In genomic region chr17:35813653-35814052, GRCm38 (mm10) we compare ENCODE assay signal across 8 mouse cellular contexts. TPM values are rescaled to one million over a fixed set of nuclear protein-coding genes. Genes with fewer than 3 reads are reported as not detected.
DNase-seq lines count a peak whose midpoint lies in the region; ATAC-seq and TF ChIP-seq lines count a peak whose summit lies in the region.

No protein-coding gene starts in this region.

- peak overlapping the region; percentile 51 for H3K27ac ChIP-seq in hindbrain, postnatal 0 days
- H3K27ac ChIP-seq in hindbrain, embryonic 13.5 days, result no peak overlapping the region
- peak overlapping the region; percentile 92 for H3K27ac ChIP-seq in bone marrow macrophage, adult 2 months (ENCODE audit: insufficient read depth, low read depth, low read length)
- peak overlapping the region; percentile 97 for H3K27ac ChIP-seq in lung, postnatal 0 days (ENCODE audit: low read length)
- H3K27ac ChIP-seq in midbrain, embryonic 10.5 days (replicated peaks), result no peak overlapping the region

- no peaks in the 10 kb centered on the region for H3K27me3 ChIP-seq in hindbrain, postnatal 0 days (ENCODE audit: insufficient read depth, low read length)
- H3K27me3 ChIP-seq in hindbrain, embryonic 13.5 days, result peaks cover 3% of the 10 kb centered on the region; the same call in 1 of the 2 replicates
- H3K27me3 ChIP-seq in lung, postnatal 0 days (replicated peaks; ENCODE audit: insufficient read depth, low read length), result no peaks in the 10 kb centered on the region
- H3K27me3 ChIP-seq in midbrain, embryonic 10.5 days (ENCODE audit: low read depth, poor library complexity, severe bottlenecking), result peaks cover 19% of the 10 kb centered on the region

- ATAC-seq in hindbrain, postnatal 0 days, result no peak; the same call in 1 of the 2 replicates
- no peak for ATAC-seq in hindbrain, embryonic 13.5 days (ENCODE audit: low FRiP score)
- peak; percentile 62 for ATAC-seq in lung, postnatal 0 days

- no peaks in the 10 kb centered on the region for H3K9me3 ChIP-seq in hindbrain, postnatal 0 days (ENCODE audit: low read length)
- no peaks in the 10 kb centered on the region for H3K9me3 ChIP-seq in hindbrain, embryonic 13.5 days
- H3K9me3 ChIP-seq in lung, postnatal 0 days (ENCODE audit: low read length), result no peaks in the 10 kb centered on the region
- H3K9me3 ChIP-seq in midbrain, embryonic 10.5 days (replicated peaks), result no peaks in the 10 kb centered on the region

- WGBS in hindbrain, postnatal 0 days, result 73% methylated on average over 7 of the region's 7 CpGs
- 85% methylated on average over 7 of the region's 7 CpGs for WGBS in hindbrain, embryonic 13.5 days
- 35% methylated on average over 7 of the region's 7 CpGs for WGBS in lung, postnatal 0 days
- WGBS in midbrain, embryonic 10.5 days, result 88% methylated on average over 7 of the region's 7 CpGs

- TF ChIP-seq CTCF in hindbrain, postnatal 0 days (IDR thresholded peaks at IDR 0.05; ENCODE audit: low read depth), result no peak
- TF ChIP-seq CTCF in bone marrow macrophage, adult 2 months (IDR thresholded peaks at IDR 0.05; ENCODE audit: low read depth, low read length), result no peak
- no peak for TF ChIP-seq CTCF in lung, postnatal 0 days (IDR thresholded peaks at IDR 0.05)

- no peak for TF ChIP-seq EP300 in lung, postnatal 0 days (IDR thresholded peaks at IDR 0.05)

- no peaks in the 10 kb centered on the region for H3K36me3 ChIP-seq in hindbrain, postnatal 0 days (ENCODE audit: insufficient read depth, low read length)
- H3K36me3 ChIP-seq in hindbrain, embryonic 13.5 days, result no peaks in the 10 kb centered on the region
- H3K36me3 ChIP-seq in lung, postnatal 0 days (ENCODE audit: insufficient read depth, low read length), result no peaks in the 10 kb centered on the region
- H3K36me3 ChIP-seq in midbrain, embryonic 10.5 days, result no peaks in the 10 kb centered on the region

- no peak overlapping the region for H3K4me3 ChIP-seq in hindbrain, postnatal 0 days (ENCODE audit: low read length)
- H3K4me3 ChIP-seq in hindbrain, embryonic 13.5 days, result no peak overlapping the region
- H3K4me3 ChIP-seq in bone marrow macrophage, adult 2 months (ENCODE audit: insufficient read depth, low read length), result peak overlapping the region; percentile 8; the same call in 1 of the 2 replicates
- H3K4me3 ChIP-seq in lung, postnatal 0 days (ENCODE audit: low read depth, low read length), result no peak overlapping the region
- H3K4me3 ChIP-seq in midbrain, embryonic 10.5 days, result no peak overlapping the region

- H3K9ac ChIP-seq in hindbrain, postnatal 0 days (replicated peaks; ENCODE audit: low read length), result no peak overlapping the region
- H3K9ac ChIP-seq in hindbrain, embryonic 13.5 days, result no peak overlapping the region
- H3K9ac ChIP-seq in lung, postnatal 0 days (replicated peaks; ENCODE audit: low read depth), result no peak overlapping the region

- no peak overlapping the region for H3K4me2 ChIP-seq in hindbrain, postnatal 0 days (ENCODE audit: low read depth, low read length)
- no peak overlapping the region for H3K4me2 ChIP-seq in hindbrain, embryonic 13.5 days
- no peak overlapping the region for H3K4me2 ChIP-seq in lung, postnatal 0 days (replicated peaks; ENCODE audit: low read depth, low read length)

- H3K4me1 ChIP-seq in hindbrain, postnatal 0 days (ENCODE audit: insufficient read depth, low read length), result 0 out of 2 replicates have a peak, but pooled peaks cover 4% of the 10 kb centered on the region
- peaks cover 11% of the 10 kb centered on the region for H3K4me1 ChIP-seq in hindbrain, embryonic 13.5 days (replicated peaks)
- H3K4me1 ChIP-seq in bone marrow macrophage, adult 2 months (ENCODE audit: control insufficient read depth, insufficient read depth, low read length), result peaks cover 59% of the 10 kb centered on the region
- H3K4me1 ChIP-seq in lung, postnatal 0 days (ENCODE audit: insufficient read depth, low read depth, low read length), result peaks cover 40% of the 10 kb centered on the region
- no peaks in the 10 kb centered on the region for H3K4me1 ChIP-seq in midbrain, embryonic 10.5 days

- no peak for DNase-seq in hindbrain, postnatal 0 days (ENCODE audit: low spot score)
- peak; percentile 45 for DNase-seq in CD4-positive helper T cell, adult 2 months (ENCODE audit: low read depth, low spot score)
- peak; percentile 79 for DNase-seq in lung, postnatal 0 days (ENCODE audit: low spot score)
- DNase-seq in retina, postnatal 1 day, result no peak
- DNase-seq in adrenal gland, postnatal 36 days, result no peak
- DNase-seq in midbrain, embryonic 10.5 days (ENCODE audit: low spot score), result no peak

- TF ChIP-seq POLR2A in bone marrow macrophage, adult 2 months (IDR thresholded peaks at IDR 0.05; ENCODE audit: borderline replicate concordance, low read depth, low read length), result no peak

RNA-seq across cellular contexts. Expression of gene Ier3, which starts 7.8 kb away (rescaled TPM):
- total RNA-seq in hindbrain, postnatal 0 days (2014; rRNA removed), result 13.7 and 19.4 TPM in 2 replicates
- polyA plus RNA-seq in hindbrain, postnatal 0 days (2015; fragmentation: Nextera tagmentation; extraction: Ambion mirVana), result 18.3 and 19.4 TPM in 2 replicates
- 8.2 and 9.2 TPM in 2 replicates for polyA plus RNA-seq in hindbrain, embryonic 13.5 days (2015; fragmentation: Nextera tagmentation; extraction: Ambion mirVana)
- 40.6 and 46.7 TPM in 2 replicates for polyA plus RNA-seq in bone marrow macrophage, adult 2 months (2012; ENCODE audit: insufficient read depth, insufficient read length, missing spikeins)
- polyA plus RNA-seq in lung, postnatal 0 days (2015; fragmentation: Nextera tagmentation; extraction: Ambion mirVana), result 205 and 234 TPM in 2 replicates
- total RNA-seq in adrenal gland, postnatal 36 days (2021), result 10 to 100 TPM; 19.2 to 36.5 TPM
- 3.0 and 3.7 TPM in 2 replicates for polyA plus RNA-seq in midbrain, embryonic 10.5 days (2016; fragmentation: Nextera tagmentation; extraction: Ambion mirVana)

RNA-seq across cellular contexts. Expression of gene Flot1, which starts 9.4 kb away (rescaled TPM):
- 94.1 and 142 TPM in 2 replicates for total RNA-seq in hindbrain, postnatal 0 days (2014; rRNA removed)
- 162 TPM in 2 replicates for polyA plus RNA-seq in hindbrain, postnatal 0 days (2015; fragmentation: Nextera tagmentation; extraction: Ambion mirVana)
- polyA plus RNA-seq in hindbrain, embryonic 13.5 days (2015; fragmentation: Nextera tagmentation; extraction: Ambion mirVana), result 75.2 and 78.8 TPM in 2 replicates
- 52.7 and 69.3 TPM in 2 replicates for polyA plus RNA-seq in bone marrow macrophage, adult 2 months (2012; ENCODE audit: insufficient read depth, insufficient read length, missing spikeins)
- 106 and 117 TPM in 2 replicates for polyA plus RNA-seq in lung, postnatal 0 days (2015; fragmentation: Nextera tagmentation; extraction: Ambion mirVana)
- total RNA-seq in adrenal gland, postnatal 36 days (2021), result 10 to 100 TPM; 60.5 to 73.4 TPM
- polyA plus RNA-seq in midbrain, embryonic 10.5 days (2016; fragmentation: Nextera tagmentation; extraction: Ambion mirVana), result 54.8 and 59.3 TPM in 2 replicates

RNA-seq across cellular contexts. Expression of gene Tubb5, which starts 24.5 kb away (rescaled TPM):
- total RNA-seq in hindbrain, postnatal 0 days (2014; rRNA removed), result 3,311 and 3,326 TPM in 2 replicates
- 1,502 and 1,606 TPM in 2 replicates for polyA plus RNA-seq in hindbrain, postnatal 0 days (2015; fragmentation: Nextera tagmentation; extraction: Ambion mirVana)
- 1,714 and 1,822 TPM in 2 replicates for polyA plus RNA-seq in hindbrain, embryonic 13.5 days (2015; fragmentation: Nextera tagmentation; extraction: Ambion mirVana)
- polyA plus RNA-seq in bone marrow macrophage, adult 2 months (2012; ENCODE audit: insufficient read depth, insufficient read length, missing spikeins), result 481 and 519 TPM in 2 replicates
- 292 and 298 TPM in 2 replicates for polyA plus RNA-seq in lung, postnatal 0 days (2015; fragmentation: Nextera tagmentation; extraction: Ambion mirVana)
- total RNA-seq in adrenal gland, postnatal 36 days (2021), result 100 to 1,000 TPM; 188 to 218 TPM
- polyA plus RNA-seq in midbrain, embryonic 10.5 days (2016; fragmentation: Nextera tagmentation; extraction: Ambion mirVana), result 1,574 and 1,617 TPM in 2 replicates

RNA-seq across cellular contexts. Expression of gene Mdc1, which starts 27.7 kb away (rescaled TPM):
- total RNA-seq in hindbrain, postnatal 0 days (2014; rRNA removed), result 14.7 and 26.7 TPM in 2 replicates
- 3.9 and 4.1 TPM in 2 replicates for polyA plus RNA-seq in hindbrain, postnatal 0 days (2015; fragmentation: Nextera tagmentation; extraction: Ambion mirVana)
- 11.0 and 11.3 TPM in 2 replicates for polyA plus RNA-seq in hindbrain, embryonic 13.5 days (2015; fragmentation: Nextera tagmentation; extraction: Ambion mirVana)
- 16.1 and 17.7 TPM in 2 replicates for polyA plus RNA-seq in bone marrow macrophage, adult 2 months (2012; ENCODE audit: insufficient read depth, insufficient read length, missing spikeins)
- 2.8 and 3.1 TPM in 2 replicates for polyA plus RNA-seq in lung, postnatal 0 days (2015; fragmentation: Nextera tagmentation; extraction: Ambion mirVana)
- 10 to 100 TPM; 18.3 to 18.7 TPM for total RNA-seq in adrenal gland, postnatal 36 days (2021)
- polyA plus RNA-seq in midbrain, embryonic 10.5 days (2016; fragmentation: Nextera tagmentation; extraction: Ambion mirVana), result 21.1 and 21.7 TPM in 2 replicates

RNA-seq across cellular contexts. Expression of gene Nrm, which starts 47.5 kb away (rescaled TPM):
- 14.7 and 27.2 TPM in 2 replicates for total RNA-seq in hindbrain, postnatal 0 days (2014; rRNA removed)
- polyA plus RNA-seq in hindbrain, postnatal 0 days (2015; fragmentation: Nextera tagmentation; extraction: Ambion mirVana), result 24.6 and 25.7 TPM in 2 replicates
- 26.4 and 26.9 TPM in 2 replicates for polyA plus RNA-seq in hindbrain, embryonic 13.5 days (2015; fragmentation: Nextera tagmentation; extraction: Ambion mirVana)
- polyA plus RNA-seq in bone marrow macrophage, adult 2 months (2012; ENCODE audit: insufficient read depth, insufficient read length, missing spikeins), result 31.7 and 33.1 TPM in 2 replicates
- 21.4 and 22.9 TPM in 2 replicates for polyA plus RNA-seq in lung, postnatal 0 days (2015; fragmentation: Nextera tagmentation; extraction: Ambion mirVana)
- 1 to 10 TPM; 6.7 to 7.5 TPM for total RNA-seq in adrenal gland, postnatal 36 days (2021)
- polyA plus RNA-seq in midbrain, embryonic 10.5 days (2016; fragmentation: Nextera tagmentation; extraction: Ambion mirVana), result 80.0 and 84.5 TPM in 2 replicates

Comparison
In these comparisons a context has a peak if more than half of its experiments do, and no peak if none do; other contexts are left out.
1. H3K27ac ChIP-seq: peak in hindbrain, postnatal 0 days (single experiment), bone marrow macrophage, adult 2 months (single experiment) and lung, postnatal 0 days (single experiment); none in hindbrain, embryonic 13.5 days (single experiment) and midbrain, embryonic 10.5 days (single experiment).
2. DNase-seq: peak in CD4-positive helper T cell, adult 2 months (single experiment) and lung, postnatal 0 days (single experiment); none in hindbrain, postnatal 0 days (single experiment), retina, postnatal 1 day (single experiment), adrenal gland, postnatal 36 days (0 of 2) and midbrain, embryonic 10.5 days (single experiment).